Mouse (Mus musculus) kidney, postnatal 0 days (tissue): ENCODE data around the gene Sde2. TPM values are rescaled to one million over a fixed set of nuclear protein-coding genes. Genes with fewer than 3 reads are reported as not detected.
A peak's percentile ranks its signal among the peaks of the same experiment; 100 is the strongest.

Experiments
- ATAC-seq: fragments of 200-750 bp; cut with Nextera tagmentation; replicated peaks from 2 replicates; pipeline ENCODE4 v1.8.0; 2017; ENCODE audit warnings: low read depth, moderate number of reproducible peaks, moderate TSS enrichment, moderate library complexity; ENCODE audit not compliant: low FRiP score
- DNase-seq: peaks from one replicate; pipeline ENCODE4 v3.0.0-alpha.2; 2016; ENCODE audit warnings: low spot score
- H3K27ac ChIP-seq: fragments of 300-500 bp; sonication (generic); 2 replicates; pipeline ENCODE4 v1.5.1; 2014; ENCODE audit warnings: mild to moderate bottlenecking
- H3K27me3 ChIP-seq: fragments of 300-500 bp; sonication (generic); 2 replicates; pipeline ENCODE4 v1.6.1; 2014; ENCODE audit warnings: low read length, mixed read lengths; ENCODE audit not compliant: insufficient read depth
- H3K36me3 ChIP-seq: fragments of 300-500 bp; sonication (generic); 2 replicates; pipeline ENCODE4 v1.6.1; 2014; ENCODE audit warnings: low read length, mixed read lengths; ENCODE audit not compliant: insufficient read depth
- H3K4me1 ChIP-seq: fragments of 300-500 bp; sonication (generic); replicated peaks from 2 replicates; pipeline ENCODE4 v1.6.1; 2014; ENCODE audit warnings: antibody characterized with exemption, low read length, mixed read lengths; ENCODE audit not compliant: insufficient read depth
- H3K4me2 ChIP-seq: fragments of 300-500 bp; sonication (generic); 2 replicates; pipeline ENCODE4 v1.6.1; 2014; ENCODE audit warnings: mild to moderate bottlenecking, low read length, moderate library complexity, mixed read lengths
- H3K4me3 ChIP-seq: fragments of 300-500 bp; sonication (generic); replicated peaks from 2 replicates; pipeline ENCODE4 v1.5.1; 2014; ENCODE audit warnings: low read depth, low read length
- H3K9ac ChIP-seq: fragments of 300-500 bp; sonication (generic); 2 replicates; pipeline ENCODE4 v1.6.1; 2014; ENCODE audit warnings: low read depth, low read length
- H3K9me3 ChIP-seq: fragments of 300-500 bp; sonication (generic); replicated peaks from 2 replicates; pipeline ENCODE4 v1.6.1; 2016; ENCODE audit warnings: low read length, inconsistent platforms, mixed read lengths
- CTCF ChIP-seq: IDR thresholded peaks from 2 replicates; pipeline ENCODE4 v1.5.1; 2016; ENCODE audit warnings: antibody characterized with exemption, low read depth, mild to moderate bottlenecking, moderate library complexity
- WGBS: fragments of 180-500 bp; shearing (Covaris S2); extraction: QIAGEN DNeasy Blood & Tissue Kit; methylation state at CpG from one replicate; pipeline ENCODE4 v1.1.7; 2014; 5-methylcytosine and 5-hydroxymethylcytosine counted together
- polyA plus RNA-seq: library from polyadenylated mRNA; unstranded; fragments of >200 nt; fragmentation: Nextera tagmentation; extraction: Ambion mirVana; gene quantifications from 2 replicates; pipeline ENCODE4 v1.2.1, GENCODE M21; 2015

The Sde2 gene
- polyA plus RNA-seq, 1 experiment from 2014 or later, result 25.6 TPM

DNA sequence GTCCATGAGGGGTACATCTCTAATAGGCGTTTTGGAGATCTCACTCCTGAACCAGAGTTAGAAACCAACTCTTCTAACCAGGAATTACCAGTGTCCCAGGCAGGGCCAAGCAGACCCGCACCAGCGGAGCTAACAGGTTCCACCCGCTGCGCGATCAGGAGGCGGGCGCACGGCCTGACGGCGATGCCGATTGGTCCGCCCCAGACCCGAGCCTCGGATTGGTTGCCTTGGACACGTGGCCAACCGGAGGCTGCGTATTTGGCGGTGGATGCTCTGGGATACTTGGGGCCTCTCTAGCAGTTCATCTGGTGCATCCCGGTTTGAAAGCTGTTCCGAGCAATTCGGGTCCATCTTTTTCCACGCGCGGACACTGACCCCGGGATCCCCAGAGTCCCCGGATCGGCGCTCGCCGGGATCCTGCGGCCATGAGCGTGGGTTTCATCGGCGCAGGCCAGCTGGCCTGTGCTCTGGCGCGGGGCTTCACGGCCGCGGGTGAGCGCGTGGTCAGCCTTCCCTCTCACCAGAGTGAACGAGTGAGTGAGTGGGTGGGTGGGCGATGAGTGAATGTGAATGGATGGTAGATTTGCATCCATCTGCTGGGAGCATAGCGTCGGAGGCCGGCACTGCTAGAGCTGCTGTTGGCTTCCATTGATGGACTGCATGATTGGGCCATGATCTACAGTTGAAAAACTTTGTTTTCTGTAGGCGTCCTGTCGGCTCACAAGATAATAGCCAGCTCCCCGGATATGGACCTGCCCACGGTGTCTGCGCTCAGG lies 53.3 kb downstream of the Sde2 start, which contains the start of gene Pycr2:
Pycr2 (plus strand) TSS at position 255 of the 776 bp plus-strand sequence.
- WGBS, result under 1% methylated on average over 52 of the region's 52 CpGs

DNA sequence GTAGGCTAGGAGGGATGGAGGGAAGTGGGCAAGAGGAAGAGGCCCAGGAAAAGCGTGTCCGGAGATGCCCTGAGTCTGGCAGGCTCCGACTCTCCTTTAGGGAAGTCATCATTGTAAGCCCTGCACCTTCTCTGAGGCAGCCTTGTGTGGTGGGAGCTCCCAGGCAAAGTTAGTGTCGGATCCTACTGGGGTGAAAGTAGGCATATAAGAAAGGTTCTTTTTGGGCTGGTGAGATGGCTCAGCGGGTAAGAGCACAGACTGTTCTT lies 53.8 kb downstream of the Sde2 start:
- Histone ChIP-seq H3K9me3 (no peaks in the 10 kb centered on the region), H3K4me2 (peak overlapping the region; percentile 72), H3K27ac (peak overlapping the region; percentile 65; the same call in 1 of the 2 replicates), H3K27me3 (no peaks in the 10 kb centered on the region), H3K4me1 (peaks cover 7% of the 10 kb centered on the region), H3K4me3 (peak overlapping the region; percentile 66), H3K9ac (peak overlapping the region; percentile 72), H3K36me3 (peaks cover 24% of the 10 kb centered on the region; the same call in 1 of the 2 replicates)
- WGBS, result 3% methylated on average over 5 of the region's 5 CpGs
- TF ChIP-seq CTCF, result no peak
- DNase-seq, result peak; percentile 18
- ATAC-seq, result no peak

More for the DNA sequence above, 53.3 kb downstream of the Sde2 start, which contains the start of gene Pycr2:
- peak within 1 kb of the TSS; percentile 72 for H3K9ac ChIP-seq
- no peaks in the 10 kb centered on the region for H3K27me3 ChIP-seq
- H3K4me1 ChIP-seq, result peaks cover 7% of the 10 kb centered on the region
- H3K9me3 ChIP-seq, result no peaks in the 10 kb centered on the region
- H3K4me3 ChIP-seq, result peak within 1 kb of the TSS; percentile 66
- H3K27ac ChIP-seq, result peak within 1 kb of the TSS; percentile 65
- TF ChIP-seq CTCF, result no peak
- DNase-seq (peak; percentile 96), ATAC-seq (peak; percentile 99)
- peak within 1 kb of the TSS; percentile 72 for H3K4me2 ChIP-seq
- peaks cover 24% of the 10 kb centered on the region; the same call in 1 of the 2 replicates for H3K36me3 ChIP-seq

DNA sequence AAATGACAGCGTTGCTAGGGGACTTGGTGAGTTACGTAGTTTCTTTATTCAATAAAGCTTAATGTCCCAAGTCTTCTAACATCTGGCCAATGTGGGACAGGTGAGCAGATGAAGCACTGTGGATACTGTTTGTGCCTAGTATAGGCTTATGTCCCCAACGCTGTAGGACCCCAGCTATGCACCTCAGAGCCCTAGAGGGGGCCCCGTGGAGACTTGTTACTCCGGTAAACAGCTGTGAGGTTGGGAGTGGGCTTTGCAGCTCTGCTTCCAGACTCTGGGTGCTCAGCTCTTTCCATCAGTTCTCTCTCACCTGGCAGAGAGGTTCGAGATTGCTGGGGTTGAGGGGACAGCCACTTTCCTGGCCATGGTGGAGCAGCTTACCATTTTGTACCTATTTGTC lies 54.4 kb downstream of the Sde2 start:
- H3K4me1 ChIP-seq, result peaks cover 7% of the 10 kb centered on the region
- DNase-seq (no peak), ATAC-seq (no peak)
- H3K27ac ChIP-seq, result no peak overlapping the region
- no peaks in the 10 kb centered on the region for H3K9me3 ChIP-seq
- peaks cover 24% of the 10 kb centered on the region; the same call in 1 of the 2 replicates for H3K36me3 ChIP-seq
- peak overlapping the region; percentile 66; the same call in 1 of the 2 replicates for H3K4me3 ChIP-seq
- 58% methylated on average over 6 of the region's 6 CpGs for WGBS
- H3K9ac ChIP-seq, result peak overlapping the region; percentile 72; the same call in 1 of the 2 replicates
- peak overlapping the region; percentile 72 for H3K4me2 ChIP-seq
- H3K27me3 ChIP-seq, result no peaks in the 10 kb centered on the region
- no peak for TF ChIP-seq CTCF

DNA sequence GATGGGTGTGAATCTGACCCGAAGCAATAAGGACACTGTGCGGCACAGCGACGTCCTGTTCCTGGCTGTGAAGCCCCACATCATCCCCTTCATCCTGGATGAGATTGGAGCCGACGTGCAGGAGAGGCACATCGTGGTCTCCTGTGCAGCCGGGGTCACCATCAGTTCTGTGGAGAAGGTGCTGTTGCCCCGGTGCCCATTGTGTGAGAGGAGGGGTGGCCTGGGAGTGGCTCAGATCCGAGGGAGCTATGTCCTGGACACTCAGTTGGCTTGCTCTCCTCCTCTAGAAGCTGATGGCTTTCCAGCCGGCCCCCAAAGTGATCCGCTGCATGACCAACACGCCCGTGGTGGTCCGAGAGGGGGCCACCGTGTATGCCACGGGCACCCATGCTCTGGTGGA lies 54.9 kb downstream of the Sde2 start:
- Histone ChIP-seq H3K9ac (no peak overlapping the region), H3K4me2 (no peak overlapping the region), H3K27ac (no peak overlapping the region), H3K4me3 (no peak overlapping the region), H3K27me3 (no peaks in the 10 kb centered on the region), H3K4me1 (peaks cover 7% of the 10 kb centered on the region), H3K9me3 (no peaks in the 10 kb centered on the region), H3K36me3 (peaks cover 24% of the 10 kb centered on the region; the same call in 1 of the 2 replicates)
- TF ChIP-seq CTCF, result no peak
- DNase-seq (no peak), ATAC-seq (no peak)
- WGBS, result 95% methylated on average over 17 of the region's 17 CpGs

DNA sequence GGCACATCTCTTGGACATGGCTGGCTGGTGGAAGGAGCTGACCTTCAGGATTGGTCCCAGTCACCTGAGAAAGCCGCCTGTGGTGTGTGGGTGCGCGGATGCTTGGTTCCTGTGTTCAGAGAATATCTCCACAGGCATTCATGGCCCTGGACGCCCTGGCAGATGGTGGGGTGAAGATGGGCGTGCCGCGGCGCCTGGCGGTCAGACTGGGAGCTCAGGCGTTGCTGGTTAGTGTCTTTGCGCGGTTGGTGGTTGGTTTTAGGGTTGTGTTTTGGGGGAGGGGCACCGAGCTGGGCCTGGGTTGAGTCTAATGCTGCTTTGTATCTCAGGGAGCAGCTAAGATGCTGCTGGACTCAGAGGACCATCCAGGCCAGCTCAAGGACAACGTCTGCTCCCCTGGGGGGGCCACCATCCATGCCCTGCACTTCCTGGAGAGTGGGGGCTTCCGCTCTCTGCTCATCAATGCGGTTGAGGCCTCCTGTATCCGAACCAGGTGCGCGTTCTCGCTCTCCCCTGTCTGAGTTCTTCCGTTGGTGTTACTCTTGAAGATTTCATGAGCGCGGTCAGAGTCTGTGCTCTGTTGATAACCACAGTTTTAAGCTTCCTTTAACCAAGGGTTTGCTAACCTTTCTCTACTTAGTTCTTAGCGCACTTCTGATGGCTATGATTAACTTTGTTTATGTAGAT lies 55.7 kb downstream of the Sde2 start:
- H3K4me2 ChIP-seq, result no peak overlapping the region
- no peaks in the 10 kb centered on the region for H3K9me3 ChIP-seq
- 92% methylated on average over 24 of the region's 24 CpGs for WGBS
- H3K36me3 ChIP-seq, result peaks cover 24% of the 10 kb centered on the region; the same call in 1 of the 2 replicates
- H3K4me1 ChIP-seq, result peaks cover 7% of the 10 kb centered on the region
- ATAC-seq (no peak), DNase-seq (no peak)
- no peak overlapping the region for H3K9ac ChIP-seq
- H3K27me3 ChIP-seq, result no peaks in the 10 kb centered on the region
- no peak overlapping the region for H3K27ac ChIP-seq
- TF ChIP-seq CTCF, result no peak
- H3K4me3 ChIP-seq, result no peak overlapping the region

DNA sequence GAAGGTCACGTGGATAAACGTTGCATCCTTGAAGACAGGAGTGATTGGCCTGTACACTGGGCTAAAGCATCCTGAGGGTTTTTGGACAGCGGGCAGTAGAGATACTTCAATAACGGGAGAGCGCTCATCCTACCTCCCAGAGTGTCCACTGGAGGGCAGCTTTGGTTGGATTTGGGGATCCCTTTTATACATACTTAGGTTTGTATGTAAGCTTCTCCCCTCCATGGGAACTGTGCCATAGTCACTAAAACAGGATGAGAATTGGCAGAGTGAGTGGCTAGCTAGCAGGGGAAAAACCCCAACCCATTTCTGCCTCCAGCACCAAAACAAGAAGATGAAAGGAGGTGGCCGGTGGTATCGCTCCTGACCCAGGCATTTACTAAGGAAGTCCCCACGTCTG lies 60.2 kb downstream of the Sde2 start:
- Histone ChIP-seq H3K4me1 (no peaks in the 10 kb centered on the region), H3K9me3 (no peaks in the 10 kb centered on the region), H3K4me2 (no peak overlapping the region), H3K4me3 (no peak overlapping the region), H3K36me3 (peaks cover 22% of the 10 kb centered on the region; the same call in 1 of the 2 replicates), H3K27ac (no peak overlapping the region), H3K9ac (no peak overlapping the region), H3K27me3 (no peaks in the 10 kb centered on the region)
- DNase-seq (peak; percentile 66), ATAC-seq (no peak)
- TF ChIP-seq CTCF, result peak; percentile 61
- 54% methylated on average over 8 of the region's 8 CpGs for WGBS
